Mouse (Mus musculus): ENCODE results near the gene Nav1.

- no peak for TF ChIP-seq POLR2A (IDR thresholded peaks at IDR 0.05; ENCODE audit: insufficient read length, low read depth)
- no peak for TF ChIP-seq POLR2AphosphoS2 (IDR thresholded peaks at IDR 0.05; ENCODE audit: insufficient read length, low read depth)
- TF ChIP-seq MAX (IDR thresholded peaks at IDR 0.05; ENCODE audit: low read depth): no peak
- no peak for TF ChIP-seq MYOG (IDR thresholded peaks at IDR 0.05; ENCODE audit: control insufficient read depth in 1 of 3, insufficient read depth in 1 of 3, insufficient read length in 2 of 3, low read depth in 2 of 3)
- no peak for TF ChIP-seq E2F4 (IDR thresholded peaks at IDR 0.05; ENCODE audit: insufficient read depth)
Measured at GRCm38 (mm10) chr1:135502135-135502534, 105.0 kb downstream of the Nav1 start.
